Comparison of ENCODE assay signal across 8 mouse cellular contexts in genomic region chr9:43737871-43738292, GRCm38 (mm10). TPM values are rescaled to one million over a fixed set of nuclear protein-coding genes. Genes with fewer than 3 reads are reported as not detected.
DNase-seq lines count a peak whose midpoint lies in the region; ATAC-seq lines count a peak whose summit lies in the region.

No protein-coding gene starts in this region.

- H3K4me3 ChIP-seq in heart, embryonic 10.5 days, result peak overlapping the region; percentile 42
- H3K4me3 ChIP-seq in forebrain, embryonic 11.5 days (ENCODE audit: low read depth, low read length), result peak overlapping the region; percentile 7; the same call in 1 of the 2 replicates
- H3K4me3 ChIP-seq in limb, embryonic 10.5 days, result peak overlapping the region; percentile 39
- no peak overlapping the region; the same call in 1 of the 2 replicates for H3K4me3 ChIP-seq in midbrain, embryonic 16.5 days (ENCODE audit: low read depth, low read length)

- H3K9ac ChIP-seq in forebrain, embryonic 11.5 days (ENCODE audit: low read length), result no peak overlapping the region
- peak overlapping the region; percentile 46; the same call in 1 of the 2 replicates for H3K9ac ChIP-seq in midbrain, embryonic 16.5 days (ENCODE audit: low read depth, low read length)

- no peak for ATAC-seq in forebrain, embryonic 11.5 days (replicated peaks; ENCODE audit: low FRiP score)
- ATAC-seq in midbrain, embryonic 16.5 days, result no peak

- H3K4me1 ChIP-seq in heart, embryonic 10.5 days, result peaks cover 29% of the 10 kb centered on the region
- peaks cover 17% of the 10 kb centered on the region; the same call in 1 of the 2 replicates for H3K4me1 ChIP-seq in forebrain, embryonic 11.5 days (replicated peaks; ENCODE audit: control insufficient read depth, insufficient read depth, low read length)
- H3K4me1 ChIP-seq in limb, embryonic 10.5 days, result peaks cover 34% of the 10 kb centered on the region
- H3K4me1 ChIP-seq in midbrain, embryonic 16.5 days (ENCODE audit: control insufficient read depth, insufficient read depth, low read length), result peaks cover 24% of the 10 kb centered on the region

- H3K36me3 ChIP-seq in heart, embryonic 10.5 days, result no peaks in the 10 kb centered on the region
- H3K36me3 ChIP-seq in forebrain, embryonic 11.5 days (ENCODE audit: control insufficient read depth, insufficient read depth, low read length), result no peaks in the 10 kb centered on the region
- no peaks in the 10 kb centered on the region for H3K36me3 ChIP-seq in limb, embryonic 10.5 days
- no peaks in the 10 kb centered on the region for H3K36me3 ChIP-seq in midbrain, embryonic 16.5 days (ENCODE audit: control insufficient read depth, insufficient read depth, low read length)

- no peaks in the 10 kb centered on the region for H3K9me3 ChIP-seq in heart, embryonic 10.5 days
- H3K9me3 ChIP-seq in forebrain, embryonic 11.5 days (ENCODE audit: control insufficient read depth, low read length), result no peaks in the 10 kb centered on the region
- no peaks in the 10 kb centered on the region for H3K9me3 ChIP-seq in limb, embryonic 10.5 days (replicated peaks)
- H3K9me3 ChIP-seq in midbrain, embryonic 16.5 days (replicated peaks; ENCODE audit: control insufficient read depth, low read length, poor library complexity, severe bottlenecking), result no peaks in the 10 kb centered on the region

- H3K27me3 ChIP-seq in heart, embryonic 10.5 days (ENCODE audit: insufficient read depth, poor library complexity, severe bottlenecking), result peaks cover 19% of the 10 kb centered on the region
- no peaks in the 10 kb centered on the region for H3K27me3 ChIP-seq in forebrain, embryonic 11.5 days (ENCODE audit: control insufficient read depth, insufficient read depth, low read length)
- peaks cover 45% of the 10 kb centered on the region; the same call in 1 of the 2 replicates for H3K27me3 ChIP-seq in limb, embryonic 10.5 days (ENCODE audit: low read depth, poor library complexity, severe bottlenecking)
- H3K27me3 ChIP-seq in midbrain, embryonic 16.5 days (ENCODE audit: control insufficient read depth, insufficient read depth, low read depth, low read length), result 0 out of 2 replicates have a peak, but pooled peaks cover 4% of the 10 kb centered on the region

- WGBS in heart, embryonic 10.5 days, result under 1% methylated on average over 12 of the region's 12 CpGs
- WGBS in forebrain, embryonic 11.5 days, result 2% methylated on average over 12 of the region's 12 CpGs
- 1% methylated on average over 12 of the region's 12 CpGs for WGBS in limb, embryonic 10.5 days
- WGBS in midbrain, embryonic 16.5 days, result under 1% methylated on average over 12 of the region's 12 CpGs

- no peak for DNase-seq in heart, embryonic 10.5 days (ENCODE audit: low spot score)
- DNase-seq in heart, adult 9 months (ENCODE audit: low spot score in 2 of 2), result no peak
- DNase-seq in forebrain, embryonic 11.5 days (ENCODE audit: low spot score), result peak; percentile 61
- peak; percentile 62 for DNase-seq in limb, embryonic 10.5 days (ENCODE audit: low spot score)
- no peak for DNase-seq in frontal cortex, postnatal 10 days (ENCODE audit: low spot score in 2 of 2)
- DNase-seq in right cerebral cortex, postnatal 10 days (ENCODE audit: low spot score in 2 of 2), result no peak
- no peak for DNase-seq in natural killer cell, adult 2 months (ENCODE audit: low spot score in 2 of 2)

- H3K4me2 ChIP-seq in forebrain, embryonic 11.5 days (ENCODE audit: low read depth, low read length, severe bottlenecking), result peak overlapping the region; percentile 40; the same call in 1 of the 2 replicates
- H3K4me2 ChIP-seq in midbrain, embryonic 16.5 days (ENCODE audit: low read length), result peak overlapping the region; percentile 45

- H3K27ac ChIP-seq in heart, embryonic 10.5 days, result no peak overlapping the region; the same call in 1 of the 2 replicates
- H3K27ac ChIP-seq in forebrain, embryonic 11.5 days (ENCODE audit: low read depth, low read length), result no peak overlapping the region
- H3K27ac ChIP-seq in limb, embryonic 10.5 days, result no peak overlapping the region
- no peak overlapping the region for H3K27ac ChIP-seq in midbrain, embryonic 16.5 days (ENCODE audit: low read length)

RNA-seq across cellular contexts. Expression of gene Nectin1, which starts 5.9 kb away (rescaled TPM):
- polyA plus RNA-seq in heart, embryonic 10.5 days (2016; fragmentation: Nextera tagmentation; extraction: Ambion mirVana), result 1.7 and 3.9 TPM in 2 replicates
- polyA plus RNA-seq in forebrain, embryonic 11.5 days (2014; fragmentation: Nextera tagmentation; extraction: Ambion mirVana), result 12.3 and 12.4 TPM in 2 replicates
- 3.8 and 4.2 TPM in 2 replicates for polyA plus RNA-seq in limb, embryonic 10.5 days (2016; fragmentation: Nextera tagmentation; extraction: Ambion mirVana)
- polyA plus RNA-seq in midbrain, embryonic 16.5 days (2015; fragmentation: Nextera tagmentation; extraction: Ambion mirVana), result 13.2 and 13.4 TPM in 2 replicates

Comparison
In these comparisons a context has a peak if more than half of its experiments do, and no peak if none do; other contexts are left out.
1. DNase-seq: peak in forebrain, embryonic 11.5 days (single experiment) and limb, embryonic 10.5 days (single experiment); none in heart, embryonic 10.5 days (single experiment), heart, adult 9 months (0 of 2), frontal cortex, postnatal 10 days (0 of 2), right cerebral cortex, postnatal 10 days (0 of 2) and natural killer cell, adult 2 months (0 of 2).